Mouse (Mus musculus): ENCODE data around the gene Myo18a. TPM values are rescaled to one million over a fixed set of nuclear protein-coding genes. Genes with fewer than 3 reads are reported as not detected.
"Not testable (repeated sequence)": the region's sequence is repeated elsewhere in the genome, so short reads cannot be mapped to it uniquely, and the experiment has no call there.

The Myo18a gene
- total RNA-seq (2021): 100 to 1,000 TPM; 256 to 280 TPM

- DNase-seq: peak; percentile 93
- intact Hi-C loops (cut with DNase I): loop anchor here (1.0 to 2.0 kb wide), 2 partner anchors 30 to 52 kb away; no protein-coding TSS in a partner anchor
Observed at GRCm38 (mm10) chr11:77762783-77763672, at the start of gene Myo18a. Gene Myo18a, plus strand, starts transcription at chr11:77763246.

GRCm38 (mm10) chr11:77713736-77714135 is 49.3 kb upstream of the Myo18a start:
- intact Hi-C loops (cut with DNase I): no loop called here
- DNase-seq: no peak

- intact Hi-C loops (cut with DNase I): no loop called here
- DNase-seq: no peak
Observed at GRCm38 (mm10) chr11:77719055-77719454, 44.0 kb upstream of the Myo18a start.

GRCm38 (mm10) chr11:77721389-77721788 is 41.7 kb upstream of the Myo18a start:
- DNase-seq: no peak
- intact Hi-C loops (cut with DNase I): no loop called here

GRCm38 (mm10) chr11:77724766-77725165 is 38.3 kb upstream of the Myo18a start:
- no peak for DNase-seq
- intact Hi-C loops (cut with DNase I): no loop called here

GRCm38 (mm10) chr11:77725183-77725582 is 37.9 kb upstream of the Myo18a start, which contains the start of gene Cryba1:
Gene Cryba1, minus strand, starts transcription at chr11:77725283.
- no peak for DNase-seq
- intact Hi-C loops (cut with DNase I): no loop called here

- no peak for DNase-seq
- intact Hi-C loops (cut with DNase I): no loop called here
Observed at GRCm38 (mm10) chr11:77728587-77728986, 34.5 kb upstream of the Myo18a start.

GRCm38 (mm10) chr11:77737289-77737688 is 25.8 kb upstream of the Myo18a start:
- intact Hi-C loops (cut with DNase I): loop anchor here (1.0 to 2.0 kb wide), 3 partner anchors 56 to 230 kb away; no protein-coding TSS in a partner anchor
- peak; percentile 83 to 91 for DNase-seq

GRCm38 (mm10) chr11:77738555-77738954 is 24.5 kb upstream of the Myo18a start:
- intact Hi-C loops (cut with DNase I): no loop called here
- no peak for DNase-seq

GRCm38 (mm10) chr11:77743966-77744365 is 19.1 kb upstream of the Myo18a start:
- intact Hi-C loops (cut with DNase I): loop anchor here (2.0 kb wide), 1 partner anchor 17 kb away; no protein-coding TSS in a partner anchor
- DNase-seq: peak; percentile 15 to 26

GRCm38 (mm10) chr11:77746652-77747051 is 16.4 kb upstream of the Myo18a start:
- no peak for DNase-seq

GRCm38 (mm10) chr11:77747103-77747502 is 15.9 kb upstream of the Myo18a start:
- DNase-seq; intact Hi-C loops (cut with DNase I): not testable (repeated sequence)

More at GRCm38 (mm10) chr11:77746652-77747051, 16.4 kb upstream of the Myo18a start:
- intact Hi-C loops (cut with DNase I): no loop called here

GRCm38 (mm10) chr11:77748996-77749395 is 14.1 kb upstream of the Myo18a start:
- intact Hi-C loops (cut with DNase I): no loop called here

GRCm38 (mm10) chr11:77752525-77752924 is 10.5 kb upstream of the Myo18a start:
- intact Hi-C loops (cut with DNase I): no loop called here
- no peak for DNase-seq

More at GRCm38 (mm10) chr11:77748996-77749395, 14.1 kb upstream of the Myo18a start:
- no peak for DNase-seq

GRCm38 (mm10) chr11:77753469-77753868 is 9.6 kb upstream of the Myo18a start:
- DNase-seq: no peak
- intact Hi-C loops (cut with DNase I): no loop called here

- intact Hi-C loops (cut with DNase I): loop anchor here (2.0 kb wide), 1 partner anchor 15 kb away; no protein-coding TSS in a partner anchor
- DNase-seq: no peak
Observed at GRCm38 (mm10) chr11:77760031-77760430, 3.0 kb upstream of the Myo18a start.

- peak; percentile 48 to 65 for DNase-seq
Observed at GRCm38 (mm10) chr11:77763673-77764340, 761 bp downstream of the Myo18a start.

GRCm38 (mm10) chr11:77764694-77765458 is 1.8 kb downstream of the Myo18a start:
- peak in 1 of 2 experiments; percentile 36 for DNase-seq
- intact Hi-C loops (cut with DNase I): no loop called here

More at GRCm38 (mm10) chr11:77763673-77764340, 761 bp downstream of the Myo18a start:
- intact Hi-C loops (cut with DNase I): loop anchor here (1.0 to 2.0 kb wide), 2 partner anchors 29 to 51 kb away; no protein-coding TSS in a partner anchor

GRCm38 (mm10) chr11:77765459-77765777 is 2.4 kb downstream of the Myo18a start:
- DNase-seq: peak in 1 of 2 experiments; percentile 49
- intact Hi-C loops (cut with DNase I): no loop called here

GRCm38 (mm10) chr11:77766351-77767001 is 3.4 kb downstream of the Myo18a start:
- intact Hi-C loops (cut with DNase I): no loop called here
- peak; percentile 59 to 65 for DNase-seq
